Mouse (Mus musculus): Measurements from ENCODE around the gene Sigirr. TPM values are rescaled to one million over a fixed set of nuclear protein-coding genes. Genes with fewer than 3 reads are reported as not detected.

Gene Sigirr
- 14.0 and 24.8 TPM in 2 replicates for total RNA-seq (2014; fragmentation: Nextera tagmentation)
- 7.1 and 13.0 TPM in 2 replicates for total RNA-seq (2017)

- ATAC-seq (replicated peaks; ENCODE audit: low FRiP score, low TSS enrichment, poor library complexity, severe bottlenecking): 0 out of 2 replicates have a peak, but pooled peaks have one; percentile 24
These were observed at the start of gene Sigirr for GRCm38 (mm10) chr7:141099911-141100691. Sigirr (minus strand) TSS chr7:141100572.

GRCm38 (mm10) chr7:141148639-141149038 lies 48.3 kb upstream of the Sigirr start:
- no peak for ATAC-seq (replicated peaks; ENCODE audit: low FRiP score, low TSS enrichment, poor library complexity, severe bottlenecking)

- 0 out of 2 replicates have a peak, but pooled peaks have one; percentile 9 for ATAC-seq (replicated peaks; ENCODE audit: low FRiP score, low TSS enrichment, poor library complexity, severe bottlenecking)
These were observed 46.7 kb upstream of the Sigirr start for GRCm38 (mm10) chr7:141147044-141147443.

GRCm38 (mm10) chr7:141146043-141146595 lies 45.7 kb upstream of the Sigirr start:
- peak; percentile 73 for ATAC-seq (replicated peaks; ENCODE audit: low FRiP score, low TSS enrichment, poor library complexity, severe bottlenecking)

- ATAC-seq (replicated peaks; ENCODE audit: low FRiP score, low TSS enrichment, poor library complexity, severe bottlenecking): no peak
These were observed 45.0 kb upstream of the Sigirr start for GRCm38 (mm10) chr7:141145403-141145802.

GRCm38 (mm10) chr7:141144650-141145049 lies 44.3 kb upstream of the Sigirr start:
- no peak for ATAC-seq (replicated peaks; ENCODE audit: low FRiP score, low TSS enrichment, poor library complexity, severe bottlenecking)

GRCm38 (mm10) chr7:141143861-141144260 lies 43.5 kb upstream of the Sigirr start:
- ATAC-seq (replicated peaks; ENCODE audit: low FRiP score, low TSS enrichment, poor library complexity, severe bottlenecking): no peak

- peak; percentile 57 for ATAC-seq (replicated peaks; ENCODE audit: low FRiP score, low TSS enrichment, poor library complexity, severe bottlenecking)
These were observed 42.7 kb upstream of the Sigirr start for GRCm38 (mm10) chr7:141143112-141143511.

GRCm38 (mm10) chr7:141141326-141141725 lies 41.0 kb upstream of the Sigirr start:
- ATAC-seq (replicated peaks; ENCODE audit: low FRiP score, low TSS enrichment, poor library complexity, severe bottlenecking): peak; percentile 31; the same call in 1 of the 2 replicates

GRCm38 (mm10) chr7:141131904-141132755 lies 31.8 kb upstream of the Sigirr start:
- ATAC-seq (replicated peaks; ENCODE audit: low FRiP score, low TSS enrichment, poor library complexity, severe bottlenecking): peak; percentile 90

GRCm38 (mm10) chr7:141131024-141131820 lies 30.9 kb upstream of the Sigirr start:
- ATAC-seq (replicated peaks; ENCODE audit: low FRiP score, low TSS enrichment, poor library complexity, severe bottlenecking): peak; percentile 86

- ATAC-seq (replicated peaks; ENCODE audit: low FRiP score, low TSS enrichment, poor library complexity, severe bottlenecking): no peak; the same call in 1 of the 2 replicates
These were observed 23.1 kb upstream of the Sigirr start for GRCm38 (mm10) chr7:141123517-141123856.

GRCm38 (mm10) chr7:141122689-141123516 lies 22.5 kb upstream of the Sigirr start:
- peak; percentile 98 for ATAC-seq (replicated peaks; ENCODE audit: low FRiP score, low TSS enrichment, poor library complexity, severe bottlenecking)

GRCm38 (mm10) chr7:141122245-141122644 lies 21.9 kb upstream of the Sigirr start, which contains the start of gene Ptdss2:
Ptdss2 (plus strand) TSS chr7:141122382.
- no peak for ATAC-seq (replicated peaks; ENCODE audit: low FRiP score, low TSS enrichment, poor library complexity, severe bottlenecking)

- no peak for ATAC-seq (replicated peaks; ENCODE audit: low FRiP score, low TSS enrichment, poor library complexity, severe bottlenecking)
These were observed 20.7 kb upstream of the Sigirr start for GRCm38 (mm10) chr7:141121051-141121531.

- no peak for ATAC-seq (replicated peaks; ENCODE audit: low FRiP score, low TSS enrichment, poor library complexity, severe bottlenecking)
These were observed 20.2 kb upstream of the Sigirr start for GRCm38 (mm10) chr7:141120605-141121004.

- ATAC-seq (replicated peaks; ENCODE audit: low FRiP score, low TSS enrichment, poor library complexity, severe bottlenecking): no peak
These were observed 19.1 kb upstream of the Sigirr start for GRCm38 (mm10) chr7:141119487-141119886.

- no peak for ATAC-seq (replicated peaks; ENCODE audit: low FRiP score, low TSS enrichment, poor library complexity, severe bottlenecking)
These were observed 17.3 kb upstream of the Sigirr start, which contains the start of gene Ano9 for GRCm38 (mm10) chr7:141117636-141118035. Ano9 (minus strand) TSS chr7:141117806.
